Mouse (Mus musculus): ENCODE results near the gene Pcbp3.

- TF ChIP-seq CTCF (IDR thresholded peaks at IDR 0.05; ENCODE audit: control insufficient read depth, insufficient read depth, insufficient replicate concordance, low read depth, low read length): no peak
- no peak for TF ChIP-seq POLR2A (IDR thresholded peaks at IDR 0.05; ENCODE audit: control insufficient read depth, low read depth, low read length)
These were observed 121.1 kb downstream of the Pcbp3 start for GRCm38 (mm10) chr10:76840566-76840965.
